Mouse (Mus musculus): ENCODE data around the gene Chat.

GRCm38 (mm10) chr14:32412075-32412474 is 53.7 kb downstream of the Chat start:
- TF ChIP-seq POLR2A (IDR thresholded peaks at IDR 0.05; ENCODE audit: control insufficient read depth, extremely low read depth, insufficient read depth, low read length, poor library complexity), result no peak
- TF ChIP-seq CTCF (IDR thresholded peaks at IDR 0.05; ENCODE audit: borderline replicate concordance, control insufficient read depth, extremely low read depth, insufficient read depth, low read length, poor library complexity), result no peak

All from thymus, adult 2 months (tissue).